Mouse (Mus musculus) neutrophil, adult 83 days (primary cell): Measurements from ENCODE around the gene Zfp871. TPM values are rescaled to one million over a fixed set of nuclear protein-coding genes. Genes with fewer than 3 reads are reported as not detected.

Experiments
- total RNA-seq, 2 experiments: library from RNA; stranded (reverse); gene quantifications; one replicate each; pipeline ENCODE4 v1.2.4; 2023

Zfp871 gene
- 10 to 100 TPM; 49.8 to 50.2 TPM for total RNA-seq

GRCm38 (mm10) chr17:32788094-32788559, at the start of gene Zfp871:
Zfp871 (minus strand) TSS chr17:32788287.

DNA sequence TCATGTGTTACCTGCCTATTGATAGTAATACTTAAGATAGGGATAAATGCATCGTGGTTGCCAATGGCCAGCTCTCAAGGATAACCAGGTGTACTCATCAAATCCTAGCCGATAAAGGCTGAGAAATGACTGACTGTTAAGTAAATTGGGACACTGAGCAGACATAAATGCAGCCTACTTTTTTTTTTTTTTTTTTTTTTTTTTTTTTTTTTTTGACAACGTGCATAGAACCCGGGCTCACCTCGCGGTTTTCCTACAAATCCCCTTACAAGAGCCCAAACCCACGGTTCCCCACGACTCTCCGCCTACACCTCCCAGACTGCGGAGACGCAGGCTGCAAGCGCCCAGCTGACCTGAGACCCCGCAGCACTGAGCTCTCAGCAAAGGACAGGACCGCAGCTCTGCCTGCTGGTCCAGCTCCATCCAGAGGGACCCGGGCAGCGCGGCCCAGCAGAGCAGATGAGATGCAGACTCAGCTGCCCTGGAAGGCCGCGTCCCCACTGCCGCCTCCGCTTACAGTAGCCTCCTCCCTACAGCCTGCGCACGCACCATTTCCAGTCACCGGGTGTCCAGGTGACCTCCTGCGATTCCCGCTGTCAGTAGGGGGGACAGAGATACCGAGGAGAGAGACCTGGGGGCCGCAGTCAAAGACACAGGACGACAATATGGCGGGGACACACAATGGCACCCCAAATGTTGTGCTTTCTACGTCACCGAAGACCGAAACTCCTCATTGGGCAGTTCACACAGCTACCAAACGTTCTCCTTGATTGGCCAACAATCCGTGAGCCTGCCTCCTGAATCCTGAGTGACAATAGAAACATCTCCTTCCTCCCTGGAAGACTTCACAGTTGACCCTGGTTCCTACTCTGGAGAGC, 41.7 kb upstream of the Zfp871 start, which contains the start of gene Zfp799:
Gene Zfp799, minus strand, starts transcription at position 722 of the 878 bp plus-strand sequence.

GRCm38 (mm10) chr17:32809544-32810374, 21.7 kb upstream of the Zfp871 start, which contains the start of gene Zfp811:
Zfp811 (minus strand) TSS chr17:32809931.

Other genes starting within 250 kb of the Zfp871 start
- under 1 TPM; 0.50 to 0.84 TPM for gene Cyp4f37, start 167.0 kb downstream of the Zfp871 start, total RNA-seq
- gene Cyp4f40, start 129.4 kb downstream of the Zfp871 start, total RNA-seq, result not detected
- gene Cyp4f15, start 102.7 kb downstream of the Zfp871 start, total RNA-seq, result not detected
- under 1 TPM in 1 of 2 experiments, not detected in 1; 0.33 TPM for gene Zfp811, start 21.6 kb upstream of the Zfp871 start, total RNA-seq
- gene Zfp799, start 42.0 kb upstream of the Zfp871 start, total RNA-seq, result 1 to 10 TPM; 2.2 to 2.6 TPM
- gene Zfp870, start 103.4 kb upstream of the Zfp871 start, total RNA-seq, result 1 to 10 TPM in 1 of 2 experiments, under 1 TPM in 1; 0.75 to 1.7 TPM
- not detected for gene Cyp4f14, start 129.1 kb upstream of the Zfp871 start, total RNA-seq
- 10 to 100 TPM; 69.3 to 86.6 TPM for gene Cyp4f13, start 159.1 kb upstream of the Zfp871 start, total RNA-seq
- gene Zfp472, start 177.5 kb upstream of the Zfp871 start, total RNA-seq, result 1 to 10 TPM; 5.0 to 7.1 TPM
- gene Zfp952, start 204.8 kb upstream of the Zfp871 start, total RNA-seq, result 1 to 10 TPM; 4.0 to 4.1 TPM
- gene Zfp763, start 245.1 kb upstream of the Zfp871 start, total RNA-seq, result 1 to 10 TPM; 1.0 to 2.4 TPM